Mouse (Mus musculus) brain, embryonic 14.5 days (tissue): ENCODE data around the gene Pkp2.
"Not testable (repeated sequence)": the region's sequence is repeated elsewhere in the genome, so short reads cannot be mapped to it uniquely, and the experiment has no call there.

ENCODE experiments used
- CTCF ChIP-seq: fragments of 200-500 bp; IDR thresholded peaks from 2 replicates; pipeline ENCODE4 v1.5.1; 2012; ENCODE audit warnings: inconsistent platforms, mild to moderate bottlenecking, moderate library complexity, borderline replicate concordance; ENCODE audit not compliant: insufficient read depth, insufficient read length; ENCODE audit errors: extremely low read depth
- POLR2A ChIP-seq: fragments of 200-500 bp; IDR thresholded peaks from 2 replicates; pipeline ENCODE4 v1.6.1; 2012; ENCODE audit warnings: mild to moderate bottlenecking, inconsistent platforms, borderline replicate concordance; ENCODE audit not compliant: poor library complexity, insufficient read depth, insufficient read length, severe bottlenecking; ENCODE audit errors: extremely low read depth

GRCm38 (mm10) chr16:16201991-16202390, 11.1 kb upstream of the Pkp2 start:
- TF ChIP-seq CTCF = peak; percentile 67
- TF ChIP-seq POLR2A = not testable (repeated sequence)
